Mouse (Mus musculus) lung, adult 2 months (tissue): ENCODE results near the gene Snip1.

Experiments
- CTCF ChIP-seq: fragments of 200-500 bp; IDR thresholded peaks from 2 replicates; pipeline ENCODE4 v1.5.1; 2011; ENCODE audit warnings: mild to moderate bottlenecking, low read length, control low read depth; ENCODE audit not compliant: insufficient read depth
- POLR2A ChIP-seq: fragments of 200-500 bp; IDR thresholded peaks from 2 replicates; pipeline ENCODE4 v1.6.1; 2011; ENCODE audit warnings: low read depth, mild to moderate bottlenecking, control low read depth, low read length, borderline replicate concordance; ENCODE audit errors: extremely low read depth

DNA sequence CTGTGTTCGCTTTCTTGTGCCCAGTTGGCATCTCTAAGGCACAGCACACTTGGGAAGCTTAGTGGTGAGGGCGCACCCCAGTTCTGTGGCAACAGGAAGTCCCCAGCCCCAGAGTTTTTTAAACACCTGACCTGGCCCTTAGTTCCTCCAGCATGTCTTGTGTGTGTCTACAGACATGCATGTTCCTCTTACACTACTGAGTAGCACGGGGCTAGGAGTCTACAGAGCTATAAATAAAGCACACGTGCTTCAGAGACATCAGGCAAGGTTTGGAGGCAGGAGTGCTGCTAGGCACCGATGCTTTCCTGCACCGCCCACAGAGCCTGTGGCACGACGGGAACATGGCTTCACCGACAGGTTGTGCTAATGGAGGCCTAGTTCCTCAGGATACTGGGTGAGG is 11.1 kb upstream of the Snip1 start:
- TF ChIP-seq CTCF: no peak
- no peak for TF ChIP-seq POLR2A
